Mouse (Mus musculus) 3134 (cell line): ENCODE data around the gene Akap2.

Experiments used
- DNase-seq: peaks from one replicate; pipeline ENCODE4 v3.0.0-alpha.2; 2011; ENCODE audit warnings: low spot score; ENCODE audit not compliant: insufficient read length; ENCODE audit errors: extremely low read depth

Akap2 gene

DNA sequence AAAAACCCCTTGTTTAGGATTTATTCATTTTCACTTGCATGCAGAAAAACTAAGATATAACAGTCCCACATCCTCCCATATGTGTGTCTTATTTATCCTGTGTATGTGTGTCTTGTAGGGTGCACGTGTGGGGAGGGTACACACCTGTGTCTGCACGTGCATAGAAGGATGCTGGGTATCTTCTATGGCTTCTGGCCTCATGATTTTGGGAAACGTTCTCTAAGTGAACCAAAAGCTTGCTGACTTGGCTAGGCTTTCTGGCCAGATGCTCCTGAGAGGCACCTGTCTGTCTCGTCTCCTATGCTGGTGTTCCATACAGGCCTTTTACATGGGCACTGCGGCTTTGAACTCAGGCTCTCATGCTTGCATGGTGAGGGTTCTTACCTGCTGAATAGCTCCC is 105.2 kb downstream of the Akap2 start:
- no peak for DNase-seq

DNA sequence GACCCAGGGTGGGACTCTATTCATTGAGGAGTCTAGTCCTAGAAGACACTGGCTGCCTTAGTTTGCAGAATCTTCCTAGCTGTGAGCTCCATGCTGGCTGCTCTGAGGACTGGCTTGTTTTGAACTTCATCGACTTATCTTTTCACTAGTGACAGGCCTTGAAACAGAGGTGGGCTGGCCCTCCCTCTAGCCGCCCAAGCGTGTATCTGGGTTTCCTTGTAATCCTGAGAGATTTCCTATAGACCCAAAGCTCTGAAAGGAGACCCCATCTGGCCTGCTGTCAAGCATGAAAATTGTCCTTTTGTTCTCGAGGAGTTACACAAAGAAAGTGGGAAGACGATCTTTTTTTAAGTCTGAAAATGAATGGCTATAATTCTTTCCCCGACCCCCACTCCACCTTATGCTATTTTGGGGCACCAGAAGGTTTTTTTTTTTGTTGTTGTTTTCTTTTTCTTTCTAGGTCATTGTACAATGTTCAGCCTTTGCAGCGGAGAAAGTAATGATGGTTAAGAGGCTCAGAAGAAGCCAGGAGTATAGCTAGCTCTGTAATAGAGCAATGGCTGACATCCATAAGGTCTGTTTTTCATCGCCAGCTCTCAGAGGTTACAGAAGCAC is 107.3 kb downstream of the Akap2 start:
- DNase-seq, result no peak

DNA sequence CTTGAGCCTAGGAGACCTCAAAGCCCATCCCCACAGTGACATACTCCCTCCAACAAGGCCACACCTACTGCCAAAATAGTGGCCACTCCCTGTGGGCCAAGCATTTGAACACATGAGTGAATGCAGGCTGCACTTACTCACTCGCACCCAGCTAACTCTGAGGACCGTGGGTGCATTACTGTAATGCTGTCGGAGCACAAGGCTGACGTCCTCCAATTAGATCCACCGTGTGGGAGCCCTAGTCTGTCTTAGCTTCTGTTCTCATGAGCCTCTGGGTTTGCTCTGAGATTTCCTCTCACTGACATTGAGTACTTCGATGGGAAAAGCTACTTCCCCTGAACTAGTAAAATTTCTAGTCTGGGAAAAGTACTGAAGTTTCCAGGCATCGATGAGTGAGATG is 108.8 kb downstream of the Akap2 start:
- DNase-seq, result no peak

DNA sequence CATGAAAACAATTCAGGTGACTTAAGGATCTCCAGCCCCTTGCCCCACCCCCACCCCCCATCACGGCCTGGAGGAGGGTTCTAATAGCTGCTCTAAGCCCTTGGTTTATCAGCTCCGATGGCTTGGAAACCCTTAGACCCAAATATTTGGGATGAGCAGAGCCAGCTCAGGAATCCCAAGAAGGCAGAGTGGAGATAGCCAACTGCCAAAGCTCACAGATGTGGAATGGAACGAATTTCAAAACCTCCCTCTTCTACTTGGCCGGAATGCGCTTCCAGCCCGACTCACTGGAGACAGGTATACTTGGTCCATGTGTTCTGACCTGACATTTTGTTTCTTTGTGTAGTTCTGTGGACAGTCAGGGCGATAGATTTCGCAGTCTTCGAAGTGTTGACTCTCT is 111.7 kb downstream of the Akap2 start:
- DNase-seq, result no peak

DNA sequence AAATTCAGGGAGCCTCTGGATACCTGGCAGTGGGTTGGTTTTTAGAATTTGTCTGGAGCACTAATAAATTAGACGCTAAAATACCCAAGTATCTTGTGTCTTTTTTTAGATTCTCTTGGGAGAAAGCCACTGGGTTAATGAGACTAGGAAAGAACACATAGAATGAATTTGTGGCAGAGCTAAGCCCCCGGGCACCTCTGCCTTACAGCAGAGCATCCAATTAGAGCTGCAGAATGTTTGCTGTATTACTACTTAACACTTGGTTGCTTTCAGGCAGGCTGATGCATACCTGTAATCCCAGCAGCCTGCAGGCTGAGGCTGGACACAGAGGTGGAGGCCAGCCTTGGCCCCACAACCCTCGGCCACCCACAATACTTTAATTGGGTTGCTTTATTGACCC is 112.3 kb downstream of the Akap2 start:
- no peak for DNase-seq

DNA sequence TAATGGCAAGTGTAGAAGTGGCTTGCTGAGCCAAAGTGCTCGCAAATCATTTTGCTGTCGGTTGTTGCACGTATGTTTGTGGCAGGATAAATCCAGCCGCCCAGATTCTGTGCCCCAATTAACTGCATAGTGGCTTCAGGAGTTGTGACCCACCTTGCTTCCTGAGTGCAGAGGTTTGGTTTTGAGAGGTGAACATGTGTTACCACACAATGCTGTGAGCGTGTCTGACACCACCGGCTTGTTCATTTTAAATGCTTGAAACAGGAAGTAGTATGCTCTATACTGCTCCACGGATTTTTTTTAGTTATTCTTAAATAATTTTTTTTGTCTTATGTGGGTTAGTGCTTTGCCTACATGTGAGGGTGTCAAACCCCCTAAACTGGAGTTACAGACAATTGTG is 114.9 kb downstream of the Akap2 start:
- no peak for DNase-seq

DNA sequence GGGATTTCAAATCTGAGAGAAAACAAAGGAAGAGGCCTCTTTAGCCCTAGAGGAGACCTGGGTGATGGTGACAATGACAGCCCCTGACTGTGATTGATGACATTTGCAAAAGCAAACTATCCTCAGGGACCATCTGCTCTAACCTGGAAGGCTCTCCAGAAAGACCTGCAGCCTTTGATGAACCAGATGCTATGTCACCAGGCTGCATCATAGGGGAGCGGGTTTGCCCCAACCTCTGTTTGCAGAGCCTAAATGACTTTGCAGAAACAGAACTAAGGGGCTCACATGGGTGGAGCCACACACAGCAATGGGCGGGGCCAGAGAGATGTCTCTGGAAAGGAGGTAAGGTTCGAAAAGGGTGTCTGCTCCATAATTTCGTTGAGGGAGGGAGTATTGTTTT is 115.6 kb downstream of the Akap2 start:
- DNase-seq, result no peak

DNA sequence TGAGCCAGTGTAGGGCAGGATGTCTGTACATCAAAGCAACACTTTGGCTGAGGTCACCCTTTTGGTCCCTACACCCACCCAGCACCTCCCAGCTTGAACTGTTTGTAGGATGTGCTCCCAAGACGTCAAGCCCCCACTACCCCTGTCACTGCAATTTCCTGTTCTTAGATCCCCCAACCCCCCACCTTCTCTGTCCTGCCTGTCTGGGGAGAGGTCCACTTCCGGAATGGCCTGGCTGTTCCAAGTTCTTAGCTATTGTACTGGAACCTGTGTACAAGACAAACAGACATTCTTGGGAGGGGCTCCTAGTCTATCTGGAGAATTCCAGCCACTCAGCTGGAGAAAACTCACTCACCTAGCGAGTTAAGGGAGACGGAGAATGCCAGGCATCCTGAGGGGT is 116.7 kb downstream of the Akap2 start:
- no peak for DNase-seq

DNA sequence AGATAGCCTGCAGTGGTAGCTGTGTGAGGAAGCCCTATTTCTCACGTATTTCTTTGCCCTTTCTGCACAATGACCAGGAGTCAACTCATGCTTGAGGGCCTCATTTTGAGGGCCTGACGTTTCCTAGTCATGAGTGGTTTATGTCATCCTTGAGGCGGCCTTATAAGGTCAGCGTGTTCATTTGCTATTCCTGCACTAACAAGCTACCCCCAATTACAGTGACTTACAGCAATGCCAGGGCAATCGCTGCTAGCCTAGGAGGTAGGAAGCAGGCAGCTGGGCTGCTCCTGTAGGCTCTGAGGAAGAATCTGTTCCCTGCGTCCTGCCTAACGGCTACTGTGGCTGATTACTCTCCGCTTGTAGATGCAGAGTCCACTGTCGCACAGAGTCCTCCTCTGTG is 119.6 kb downstream of the Akap2 start:
- DNase-seq, result no peak

DNA sequence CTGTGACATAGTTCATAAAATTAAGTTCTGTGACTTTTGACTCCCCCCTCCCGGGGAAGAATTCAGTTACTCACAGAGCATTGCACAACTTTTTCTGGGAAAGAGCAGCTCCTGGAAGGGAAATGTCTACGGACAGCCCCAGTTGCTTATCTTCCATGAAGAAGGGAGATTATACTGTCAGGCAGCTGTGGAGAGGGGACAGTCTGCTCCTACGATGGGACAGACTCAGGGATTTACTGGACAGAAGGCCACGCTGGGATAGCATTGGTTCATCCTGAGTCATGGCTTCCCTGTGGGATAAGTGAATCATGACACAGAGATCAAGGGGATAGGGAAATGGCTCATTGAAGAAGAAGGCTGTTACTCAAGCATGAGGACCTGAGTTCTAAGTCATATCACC is 121.9 kb downstream of the Akap2 start:
- DNase-seq, result peak; percentile 67

DNA sequence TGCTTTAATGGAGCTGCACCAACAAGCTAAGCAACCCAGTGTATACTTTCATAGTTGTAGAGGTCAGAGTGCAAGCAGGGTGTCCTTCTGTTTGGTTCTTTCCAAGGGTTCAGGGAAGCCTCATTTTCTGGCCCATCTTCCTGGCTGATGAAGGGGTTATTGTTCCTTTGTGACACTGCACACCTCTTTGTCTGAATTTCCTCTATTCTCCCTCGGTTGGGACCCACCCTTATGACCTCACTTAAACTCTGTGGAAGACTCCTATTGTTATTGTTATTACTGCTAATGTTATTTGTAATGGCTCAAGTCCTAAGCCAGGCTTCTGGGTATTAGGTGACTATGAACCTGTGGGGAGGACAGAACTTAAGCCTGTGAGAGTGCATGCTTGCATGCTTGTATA is 124.5 kb downstream of the Akap2 start:
- no peak for DNase-seq

DNA sequence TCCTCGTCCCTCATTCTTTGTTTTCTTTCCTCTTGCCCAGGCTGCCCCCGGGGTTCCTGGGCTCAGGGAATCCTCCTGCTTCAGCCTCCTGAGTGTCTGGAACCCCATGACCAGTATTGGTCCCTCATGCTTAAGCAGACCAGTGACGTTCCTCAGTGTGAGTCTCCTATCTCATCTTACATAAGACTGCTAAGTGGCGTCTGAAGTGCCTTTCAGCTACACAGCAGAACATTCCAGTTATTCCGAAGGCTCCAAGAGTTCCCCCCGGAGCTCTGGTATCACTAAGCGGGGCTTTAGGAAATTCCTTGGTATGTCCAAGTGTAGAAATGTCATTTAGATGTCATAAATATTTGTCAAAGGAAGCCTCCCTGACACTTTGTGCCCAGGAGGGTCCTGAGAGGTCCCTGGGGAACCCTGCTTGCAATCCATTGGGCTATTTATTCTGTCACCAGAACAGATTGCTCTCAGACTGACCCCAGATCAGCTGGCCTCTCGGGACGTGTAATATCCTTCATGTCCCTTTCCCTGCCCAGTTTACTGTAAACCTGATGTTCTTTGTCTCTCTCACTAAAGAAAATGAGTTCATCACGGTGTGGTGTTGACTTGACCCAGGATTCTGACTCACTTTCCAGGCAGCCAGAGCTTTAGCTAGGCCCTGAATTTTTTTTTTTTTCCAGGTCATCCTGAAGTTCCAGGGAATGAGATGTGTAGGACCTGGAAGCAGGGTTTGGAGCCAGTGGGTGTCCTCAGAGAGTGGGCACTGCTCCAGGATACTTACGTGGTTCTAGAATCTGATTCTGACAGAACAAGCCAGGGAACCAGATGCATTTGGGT is 125.2 kb downstream of the Akap2 start:
- peak; percentile 59 for DNase-seq

DNA sequence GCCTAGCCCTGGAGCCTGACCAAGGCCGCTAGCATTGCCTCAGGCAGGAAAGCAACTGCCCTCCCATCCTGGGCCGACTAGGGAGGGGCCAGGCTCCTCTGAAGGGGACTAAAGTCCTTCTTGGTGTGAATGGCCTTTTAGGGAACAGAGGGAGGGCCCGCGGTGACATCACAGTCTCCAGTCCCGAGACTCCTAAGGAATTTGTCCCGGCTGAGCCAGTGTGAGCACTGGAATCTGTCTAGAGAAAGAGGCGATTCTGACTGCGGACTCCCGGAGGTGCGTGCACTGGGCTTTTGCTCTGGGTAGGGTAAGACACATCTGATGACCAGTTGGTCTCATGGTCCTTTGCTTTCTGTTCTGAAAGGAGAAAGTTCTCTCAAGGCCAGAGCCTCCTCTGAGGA is 127.6 kb downstream of the Akap2 start:
- peak; percentile 91 for DNase-seq

DNA sequence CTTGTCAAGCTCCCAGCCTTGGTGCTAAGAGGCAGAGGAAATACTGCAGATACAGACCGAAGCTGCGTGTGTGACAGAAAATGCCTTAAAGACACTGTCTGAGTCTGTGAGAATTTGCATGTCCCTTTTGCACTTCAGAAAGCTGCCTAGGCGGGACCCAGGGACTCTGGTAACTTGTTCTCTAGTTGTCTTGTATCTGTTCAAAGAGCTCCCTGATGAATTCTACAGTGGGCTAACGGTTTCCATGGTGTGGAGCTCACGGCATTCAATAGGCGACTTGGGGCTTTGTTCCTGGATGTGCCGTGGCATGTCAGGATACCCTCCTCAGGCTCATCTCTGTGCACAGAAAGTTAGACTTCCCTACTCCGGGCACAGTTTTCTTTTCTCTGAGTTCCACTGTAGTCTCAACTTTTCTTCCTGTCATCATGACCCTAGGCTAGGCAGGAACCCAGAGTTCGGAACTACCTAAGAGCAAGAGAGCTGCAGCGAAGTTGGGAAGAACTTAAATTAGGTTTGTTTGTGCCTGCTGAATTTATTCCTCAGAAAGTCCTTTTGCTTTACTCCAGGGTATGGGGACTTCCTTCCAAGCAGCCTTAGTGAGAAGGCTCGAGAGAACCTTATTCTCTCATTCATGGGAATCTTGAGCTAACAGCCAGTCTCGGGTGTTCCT is 128.2 kb downstream of the Akap2 start:
- DNase-seq, result no peak

DNA sequence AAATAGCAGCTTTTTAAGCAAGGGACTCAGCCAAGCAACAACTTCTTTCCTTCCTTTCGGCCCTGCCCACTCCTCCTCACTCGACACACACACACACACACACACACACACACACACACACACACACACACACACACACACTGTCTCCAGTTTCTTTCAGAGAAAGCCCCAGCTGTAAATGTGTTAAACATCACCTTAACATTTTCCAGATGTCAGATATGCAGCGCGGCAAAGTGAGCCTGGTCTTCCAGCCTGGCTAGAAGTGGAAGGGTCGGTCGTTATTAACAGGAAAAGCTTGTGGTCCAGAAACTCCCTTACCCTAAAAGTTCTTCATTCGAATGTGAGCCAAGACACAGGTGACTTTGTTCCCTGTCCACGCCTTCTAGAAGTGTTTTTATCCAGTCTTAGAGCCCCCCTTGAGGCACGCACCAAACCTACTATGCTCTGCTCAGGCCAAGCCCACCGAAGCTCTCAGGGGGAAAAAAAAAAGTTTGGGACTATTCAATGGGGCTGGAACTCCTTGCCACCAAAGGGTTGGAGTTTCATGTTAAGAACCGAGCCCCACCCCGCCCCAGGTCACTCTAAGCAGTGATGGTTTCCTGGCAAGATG is 129.0 kb downstream of the Akap2 start:
- DNase-seq, result no peak

DNA sequence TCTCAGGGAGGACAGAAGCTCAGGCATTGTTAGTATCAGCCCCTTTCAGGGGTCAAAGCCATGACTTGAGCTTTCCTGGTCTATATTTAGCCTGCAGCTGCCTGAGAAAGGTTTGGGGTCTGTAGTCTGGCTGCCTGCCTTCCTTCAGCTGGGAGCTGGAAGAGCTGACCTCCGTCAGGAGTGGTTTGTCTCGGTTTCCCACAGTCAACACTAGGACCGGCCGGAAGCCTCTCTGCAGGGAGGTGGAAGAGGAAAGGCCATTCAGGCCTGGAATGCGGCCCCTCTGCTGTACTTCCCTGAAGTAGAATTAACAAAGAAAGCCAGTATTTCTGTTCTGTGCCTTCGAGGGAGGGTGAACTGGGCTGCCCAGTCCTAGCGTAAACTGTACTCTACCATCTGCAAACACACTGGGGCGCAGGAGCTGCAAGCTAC is 129.6 kb downstream of the Akap2 start:
- DNase-seq, result no peak

DNA sequence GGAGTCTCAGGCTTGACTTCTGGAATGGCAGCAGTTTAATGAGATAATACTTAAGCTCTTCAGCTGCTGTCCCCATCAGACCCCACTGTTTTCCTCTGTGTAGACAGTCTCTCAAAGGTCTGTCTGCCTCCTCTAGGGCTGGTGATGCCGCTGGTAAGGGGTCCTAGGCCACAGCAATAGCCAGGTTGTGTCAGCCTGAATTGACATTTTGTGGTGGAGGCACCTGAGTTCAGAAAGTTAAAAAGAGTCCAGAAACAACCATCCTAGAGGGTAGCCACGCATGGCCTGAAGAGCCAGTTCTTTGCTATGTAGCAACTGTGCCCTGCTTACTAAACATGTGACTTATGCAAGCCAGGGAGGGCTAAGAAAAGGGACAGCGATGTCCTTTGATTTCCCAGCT is 130.2 kb downstream of the Akap2 start:
- no peak for DNase-seq

DNA sequence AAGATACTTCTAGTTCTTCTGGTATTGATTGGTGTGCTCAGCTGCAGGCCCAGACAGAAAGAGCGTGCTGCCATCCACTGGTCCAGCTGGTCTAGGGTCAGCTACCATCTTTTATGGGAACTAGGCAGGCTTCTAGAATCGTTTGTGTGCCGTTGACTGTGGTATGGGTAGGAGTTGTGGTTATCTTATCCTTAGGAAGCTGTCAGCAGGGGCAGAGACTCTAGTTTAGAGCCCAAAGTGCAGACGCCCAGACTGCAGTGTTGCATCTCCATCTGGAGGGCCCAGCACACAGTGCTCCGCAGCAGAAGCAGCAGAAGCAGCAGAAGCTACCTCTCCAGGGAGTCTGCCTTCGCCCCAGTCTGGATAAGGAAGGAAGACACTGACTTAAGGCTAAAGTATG is 132.0 kb downstream of the Akap2 start:
- no peak for DNase-seq

DNA sequence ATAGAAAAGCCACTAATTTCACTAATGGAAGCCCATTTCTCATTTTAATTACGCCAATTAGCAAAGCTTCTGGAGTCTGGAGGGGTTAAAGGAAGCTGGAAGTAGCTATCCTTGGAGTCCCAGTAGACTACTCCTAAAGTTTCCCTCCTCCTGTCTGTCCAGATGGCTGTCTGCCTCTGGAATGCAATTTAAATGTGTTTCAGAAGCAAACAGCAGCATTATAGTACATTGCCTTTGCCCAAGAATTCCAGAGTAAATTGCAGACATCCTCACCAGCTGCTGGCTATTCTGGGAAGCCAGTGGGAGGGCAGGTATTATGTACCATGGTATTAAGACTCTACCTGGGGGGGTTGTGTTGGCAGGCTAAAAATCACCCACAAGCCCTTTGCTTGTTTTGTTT is 134.3 kb downstream of the Akap2 start:
- DNase-seq, result no peak

DNA sequence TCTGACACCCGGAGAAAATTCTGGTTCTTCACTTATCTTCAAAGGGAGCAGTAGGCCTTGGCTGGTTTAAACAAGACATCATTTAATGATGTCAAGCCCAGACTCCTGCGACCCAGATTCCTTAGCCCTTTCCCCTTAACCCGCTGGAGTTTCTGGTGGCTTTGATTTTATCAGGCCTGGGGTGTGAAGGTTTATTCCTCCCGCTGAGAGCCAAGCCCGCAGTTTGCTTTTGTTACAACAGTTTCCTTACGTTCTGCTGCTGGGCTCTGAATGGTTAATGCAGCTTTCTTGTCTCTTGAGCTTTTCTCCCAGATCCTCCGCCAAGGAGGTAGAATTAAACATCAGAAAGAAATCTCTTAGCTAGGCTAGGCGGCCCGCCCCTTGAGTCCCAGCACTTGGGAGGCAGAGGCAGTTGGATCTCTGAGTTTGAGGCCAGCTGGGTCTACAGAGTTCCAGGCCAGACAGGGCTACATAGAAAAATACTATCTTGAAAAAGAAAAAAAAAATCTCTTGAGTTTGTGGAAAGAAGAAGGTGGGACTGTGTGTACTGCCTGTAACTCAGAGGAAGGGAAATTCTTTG is 135.1 kb downstream of the Akap2 start:
- no peak for DNase-seq

DNA sequence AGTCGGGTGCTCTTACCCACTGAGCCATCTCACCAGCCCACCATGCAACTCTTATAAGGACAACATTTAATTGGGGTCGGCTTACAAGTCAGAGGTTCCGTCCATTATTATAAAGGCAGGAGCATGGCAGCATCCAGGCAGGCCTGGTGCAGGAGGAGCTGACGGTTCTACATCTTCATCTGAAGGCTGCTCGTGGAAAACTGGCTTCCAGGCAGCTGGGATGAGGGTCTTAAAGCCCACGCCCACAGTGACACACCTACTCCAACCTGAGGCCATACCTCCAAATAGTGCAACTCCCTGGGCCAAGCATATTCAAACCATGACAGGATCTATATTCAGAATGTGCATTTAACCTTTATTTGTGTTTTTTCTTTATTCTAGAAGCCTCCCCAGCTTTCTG is 136.7 kb downstream of the Akap2 start:
- no peak for DNase-seq
